Comparison of ENCODE assay signal across 9 mouse cellular contexts in genomic region chr19:45780350-45780915, GRCm38 (mm10). TPM values are rescaled to one million over a fixed set of nuclear protein-coding genes. Genes with fewer than 3 reads are reported as not detected.
DNase-seq lines count a peak whose midpoint lies in the region; ATAC-seq and TF ChIP-seq lines count a peak whose summit lies in the region.
"Had no signal": no experiment of that assay in that cellular context is flagged by ENCODE, and none has a peak within 500 bp of the region (broad histone marks: within the 10 kb centered on the region; RNA-seq: fewer than 3 reads in every experiment).

No protein-coding gene starts in this region.

- no peak for ATAC-seq in intestine, embryonic 14.5 days (replicated peaks; ENCODE audit: low FRiP score, low TSS enrichment, low read depth)
- ATAC-seq in intestine, embryonic 16.5 days = no peak
- no peak for ATAC-seq in hindbrain, embryonic 12.5 days (ENCODE audit: low FRiP score)
- no peak for ATAC-seq in midbrain, embryonic 13.5 days
- ATAC-seq in inflammation-experienced regulatory T-cells, adult 6 months = no peak
- no peak for ATAC-seq in frontal cortex, adult (ENCODE audit: low TSS enrichment)
- ATAC-seq: Patski had no signal

- H3K4me2 ChIP-seq in intestine, embryonic 14.5 days (ENCODE audit: low read length) = 0 out of 2 replicates have a peak overlapping the region, but pooled peaks have one; percentile 4
- no peak overlapping the region for H3K4me2 ChIP-seq in intestine, embryonic 16.5 days (ENCODE audit: low read depth, low read length)
- peak overlapping the region; percentile 71 for H3K4me2 ChIP-seq in hindbrain, embryonic 12.5 days (replicated peaks)
- peak overlapping the region; percentile 65 for H3K4me2 ChIP-seq in midbrain, embryonic 13.5 days (replicated peaks)

- H3K36me3 ChIP-seq in intestine, embryonic 14.5 days (ENCODE audit: control insufficient read depth, insufficient read depth, low read length) = peaks cover 50% of the 10 kb centered on the region
- H3K36me3 ChIP-seq in intestine, embryonic 16.5 days (ENCODE audit: control insufficient read depth, insufficient read depth, low read length) = 0 out of 2 replicates have a peak, but pooled peaks cover 5% of the 10 kb centered on the region
- peaks cover 34% of the 10 kb centered on the region for H3K36me3 ChIP-seq in hindbrain, embryonic 12.5 days
- peaks cover 37% of the 10 kb centered on the region for H3K36me3 ChIP-seq in midbrain, embryonic 13.5 days

- WGBS in intestine, embryonic 14.5 days = 80% methylated on average over 13 of the region's 13 CpGs
- 80% methylated on average over 13 of the region's 13 CpGs for WGBS in intestine, embryonic 16.5 days
- 43% methylated on average over 13 of the region's 13 CpGs for whole genome bisulfite sequencing in bone marrow, adult 2 months
- 89% methylated on average over 13 of the region's 13 CpGs for WGBS in hindbrain, embryonic 12.5 days
- WGBS in midbrain, embryonic 13.5 days = 92% methylated on average over 13 of the region's 13 CpGs

- no peaks in the 10 kb centered on the region for H3K9me3 ChIP-seq in intestine, embryonic 14.5 days (ENCODE audit: control insufficient read depth, low read length)
- no peaks in the 10 kb centered on the region for H3K9me3 ChIP-seq in intestine, embryonic 16.5 days (ENCODE audit: control insufficient read depth, low read length)
- no peaks in the 10 kb centered on the region for H3K9me3 ChIP-seq in hindbrain, embryonic 12.5 days (replicated peaks)
- H3K9me3 ChIP-seq in midbrain, embryonic 13.5 days = no peaks in the 10 kb centered on the region

- no peak overlapping the region for H3K27ac ChIP-seq in intestine, embryonic 14.5 days (ENCODE audit: low read depth)
- H3K27ac ChIP-seq in intestine, embryonic 16.5 days (ENCODE audit: low read length) = no peak overlapping the region
- H3K27ac ChIP-seq in bone marrow, adult 2 months (ENCODE audit: control insufficient read depth, insufficient read depth, low read depth, low read length, poor library complexity) = no peak overlapping the region
- no peak overlapping the region for H3K27ac ChIP-seq in hindbrain, embryonic 12.5 days
- H3K27ac ChIP-seq in midbrain, embryonic 13.5 days = no peak overlapping the region

- no peak overlapping the region for H3K9ac ChIP-seq in intestine, embryonic 14.5 days (ENCODE audit: low read length)
- H3K9ac ChIP-seq in intestine, embryonic 16.5 days (ENCODE audit: low read depth, low read length) = no peak overlapping the region
- no peak overlapping the region; the same call in 1 of the 2 replicates for H3K9ac ChIP-seq in hindbrain, embryonic 12.5 days
- H3K9ac ChIP-seq in midbrain, embryonic 13.5 days (replicated peaks) = peak overlapping the region; percentile 46; the same call in 1 of the 2 replicates

- H3K27me3 ChIP-seq in intestine, embryonic 14.5 days (replicated peaks; ENCODE audit: control insufficient read depth, insufficient read depth, low read length) = no peaks in the 10 kb centered on the region
- H3K27me3 ChIP-seq in intestine, embryonic 16.5 days (replicated peaks; ENCODE audit: control insufficient read depth, insufficient read depth, low read length) = no peaks in the 10 kb centered on the region
- no peaks in the 10 kb centered on the region for H3K27me3 ChIP-seq in hindbrain, embryonic 12.5 days
- H3K27me3 ChIP-seq in midbrain, embryonic 13.5 days = no peaks in the 10 kb centered on the region
- H3K27me3 ChIP-seq: Patski had no signal

- DNase-seq in intestine, embryonic 14.5 days (ENCODE audit: low spot score) = no peak
- DNase-seq in spleen, postnatal 10 days (ENCODE audit: low spot score in 2 of 2) = no peak

- TF ChIP-seq POLR2A in bone marrow, adult 2 months (IDR thresholded peaks at IDR 0.05; ENCODE audit: borderline replicate concordance, control insufficient read depth, low read depth, low read length) = no peak

- TF ChIP-seq CTCF in bone marrow, adult 2 months (IDR thresholded peaks at IDR 0.05; ENCODE audit: control insufficient read depth, insufficient read depth, low read length) = no peak

- peaks cover 23% of the 10 kb centered on the region for H3K4me1 ChIP-seq in intestine, embryonic 14.5 days (replicated peaks; ENCODE audit: control insufficient read depth, insufficient read depth, low read length)
- peaks cover 20% of the 10 kb centered on the region for H3K4me1 ChIP-seq in intestine, embryonic 16.5 days (ENCODE audit: control insufficient read depth, insufficient read depth, low read length)
- H3K4me1 ChIP-seq in bone marrow, adult 2 months (ENCODE audit: control insufficient read depth, insufficient read depth, low read length) = peaks cover 4% of the 10 kb centered on the region; the same call in 1 of the 2 replicates
- H3K4me1 ChIP-seq in hindbrain, embryonic 12.5 days = peaks cover 26% of the 10 kb centered on the region
- peaks cover 48% of the 10 kb centered on the region for H3K4me1 ChIP-seq in midbrain, embryonic 13.5 days (replicated peaks)

- H3K4me3 ChIP-seq in intestine, embryonic 14.5 days (ENCODE audit: low read depth, low read length) = no peak overlapping the region
- H3K4me3 ChIP-seq in intestine, embryonic 16.5 days (ENCODE audit: low read length) = no peak overlapping the region
- H3K4me3 ChIP-seq in bone marrow, adult 2 months (replicated peaks; ENCODE audit: control insufficient read depth, low read depth, low read length) = peak overlapping the region; percentile 1
- 0 out of 2 replicates have a peak overlapping the region, but pooled peaks have one; percentile 99 for H3K4me3 ChIP-seq in hindbrain, embryonic 12.5 days
- peak overlapping the region; percentile 100 for H3K4me3 ChIP-seq in midbrain, embryonic 13.5 days (replicated peaks)

RNA-seq across cellular contexts. Expression of gene Mgea5, which starts 3.2 kb away (rescaled TPM):
- polyA plus RNA-seq in intestine, embryonic 14.5 days (2014; fragmentation: Nextera tagmentation; extraction: Ambion mirVana) = 55.0 and 58.9 TPM in 2 replicates
- 24.5 and 25.0 TPM in 2 replicates for polyA plus RNA-seq in intestine, embryonic 16.5 days (2015; fragmentation: Nextera tagmentation; extraction: Ambion mirVana)
- 51.4 and 80.8 TPM in 2 replicates for polyA plus RNA-seq in bone marrow, adult 2 months (2011; ENCODE audit: insufficient read depth, insufficient read length, low replicate concordance, missing spikeins)
- polyA plus RNA-seq in hindbrain, embryonic 12.5 days (2016; fragmentation: Nextera tagmentation; extraction: Ambion mirVana) = 113 and 121 TPM in 2 replicates
- 96.2 and 102 TPM in 2 replicates for polyA plus RNA-seq in midbrain, embryonic 13.5 days (2015; fragmentation: Nextera tagmentation; extraction: Ambion mirVana)
- polyA plus RNA-seq in inflammation-experienced regulatory T-cells, adult 6 months (2017; shearing (Covaris generic)) = 100 to 1,000 TPM; 124 to 242 (median 205) TPM

RNA-seq across cellular contexts. Expression of gene Npm3, which starts 31.0 kb away (rescaled TPM):
- 16.3 and 16.7 TPM in 2 replicates for polyA plus RNA-seq in intestine, embryonic 14.5 days (2014; fragmentation: Nextera tagmentation; extraction: Ambion mirVana)
- polyA plus RNA-seq in intestine, embryonic 16.5 days (2015; fragmentation: Nextera tagmentation; extraction: Ambion mirVana) = 13.1 and 13.5 TPM in 2 replicates
- polyA plus RNA-seq in bone marrow, adult 2 months (2011; ENCODE audit: insufficient read depth, insufficient read length, low replicate concordance, missing spikeins) = 44.1 and 56.0 TPM in 2 replicates
- 6.7 and 7.6 TPM in 2 replicates for polyA plus RNA-seq in hindbrain, embryonic 12.5 days (2016; fragmentation: Nextera tagmentation; extraction: Ambion mirVana)
- 6.2 and 7.8 TPM in 2 replicates for polyA plus RNA-seq in midbrain, embryonic 13.5 days (2015; fragmentation: Nextera tagmentation; extraction: Ambion mirVana)
- 10 to 100 TPM; 12.9 to 73.1 (median 57.3) TPM for polyA plus RNA-seq in inflammation-experienced regulatory T-cells, adult 6 months (2017; shearing (Covaris generic))

RNA-seq across cellular contexts. Expression of gene Kcnip2, which starts 35.4 kb away (rescaled TPM):
- 1.3 and 1.6 TPM in 2 replicates for polyA plus RNA-seq in intestine, embryonic 14.5 days (2014; fragmentation: Nextera tagmentation; extraction: Ambion mirVana)
- polyA plus RNA-seq in intestine, embryonic 16.5 days (2015; fragmentation: Nextera tagmentation; extraction: Ambion mirVana) = 1.8 and 2.0 TPM in 2 replicates
- polyA plus RNA-seq in bone marrow, adult 2 months (2011; ENCODE audit: insufficient read depth, insufficient read length, low replicate concordance, missing spikeins) = 0.72 TPM in 1 of 2 replicates, not detected in the other
- polyA plus RNA-seq in hindbrain, embryonic 12.5 days (2016; fragmentation: Nextera tagmentation; extraction: Ambion mirVana) = 3.0 and 3.7 TPM in 2 replicates
- polyA plus RNA-seq in midbrain, embryonic 13.5 days (2015; fragmentation: Nextera tagmentation; extraction: Ambion mirVana) = 2.8 and 3.0 TPM in 2 replicates
- 10 to 100 TPM in 2 of 3 experiments, 1 to 10 TPM in 1; 3.4 to 13.9 (median 10.1) TPM for polyA plus RNA-seq in inflammation-experienced regulatory T-cells, adult 6 months (2017; shearing (Covaris generic))

RNA-seq across cellular contexts. Expression of gene Fgf8, which starts 37.7 kb away (rescaled TPM):
- not detected in 2 replicates for polyA plus RNA-seq in intestine, embryonic 14.5 days (2014; fragmentation: Nextera tagmentation; extraction: Ambion mirVana)
- 0.16 and 0.28 TPM in 2 replicates for polyA plus RNA-seq in intestine, embryonic 16.5 days (2015; fragmentation: Nextera tagmentation; extraction: Ambion mirVana)
- polyA plus RNA-seq in bone marrow, adult 2 months (2011; ENCODE audit: insufficient read depth, insufficient read length, low replicate concordance, missing spikeins) = not detected in 2 replicates
- 2.9 and 3.1 TPM in 2 replicates for polyA plus RNA-seq in hindbrain, embryonic 12.5 days (2016; fragmentation: Nextera tagmentation; extraction: Ambion mirVana)
- 2.1 and 2.8 TPM in 2 replicates for polyA plus RNA-seq in midbrain, embryonic 13.5 days (2015; fragmentation: Nextera tagmentation; extraction: Ambion mirVana)
- not detected for polyA plus RNA-seq in inflammation-experienced regulatory T-cells, adult 6 months (2017; shearing (Covaris generic))

Comparison
In these comparisons a context has a peak if more than half of its experiments do, and no peak if none do; other contexts are left out.
1. H3K4me3 ChIP-seq: peak in bone marrow, adult 2 months (single experiment), hindbrain, embryonic 12.5 days (single experiment) and midbrain, embryonic 13.5 days (single experiment); none in intestine, embryonic 14.5 days (single experiment) and intestine, embryonic 16.5 days (single experiment).